Mouse (Mus musculus): ENCODE measurements at regions not wholly inside any gene's neighbourhood (a gene's known extent, or its start where the extent isn't known, plus 50 kb on each side); places are given as distances from the start of the nearest gene placed in this dataset.

DNA sequence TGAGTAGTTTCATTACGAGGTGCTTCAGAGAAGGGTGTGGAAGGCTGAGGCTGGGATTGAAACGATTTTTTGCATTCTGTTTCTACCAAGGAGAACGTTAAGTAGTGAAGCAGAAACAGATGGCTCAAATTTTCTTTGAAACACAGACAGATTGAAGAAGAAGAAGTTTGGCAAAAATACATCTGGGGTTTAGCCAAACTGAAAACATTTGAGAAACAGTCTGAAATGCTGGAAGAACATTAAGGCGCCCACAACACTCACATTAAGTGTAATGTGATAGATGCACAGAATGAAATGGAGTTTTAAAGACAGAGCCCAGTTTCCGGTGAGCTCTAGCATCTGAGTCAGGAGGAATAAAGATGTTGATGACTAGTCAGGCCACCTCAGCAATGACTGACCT lies 275.5 kb downstream of the Gm5447 start:
- TF ChIP-seq CTCF (IDR thresholded peaks at IDR 0.05; ENCODE audit: low read depth) (no peak), EP300 (IDR thresholded peaks at IDR 0.05; ENCODE audit: low read depth) (no peak)

Measured in liver, postnatal 0 days (tissue).